Mouse (Mus musculus) embryonic facial prominence, embryonic 14.5 days (tissue): ENCODE data around the gene Nthl1. TPM values are rescaled to one million over a fixed set of nuclear protein-coding genes. Genes with fewer than 3 reads are reported as not detected.

Source experiments
- ATAC-seq: fragments of 200-750 bp; cut with Nextera tagmentation; 2 replicates; pipeline ENCODE4 v1.8.0; 2017; ENCODE audit warnings: low read depth, moderate number of reproducible peaks, moderate TSS enrichment
- DNase-seq: peaks from one replicate; pipeline ENCODE4 v3.0.0-alpha.2; 2015; ENCODE audit warnings: low spot score
- H3K27ac ChIP-seq: fragments of 300-500 bp; sonication (generic); replicated peaks from 2 replicates; pipeline ENCODE4 v1.5.1; 2014; ENCODE audit warnings: low read depth, mild to moderate bottlenecking, low read length, moderate library complexity
- H3K27me3 ChIP-seq: fragments of 300-500 bp; sonication (generic); replicated peaks from 2 replicates; pipeline ENCODE4 v1.6.1; 2014; ENCODE audit warnings: low read length; ENCODE audit not compliant: control insufficient read depth, insufficient read depth
- H3K36me3 ChIP-seq: fragments of 300-500 bp; sonication (generic); 2 replicates; pipeline ENCODE4 v1.6.1; 2014; ENCODE audit warnings: low read length, mixed read lengths; ENCODE audit not compliant: control insufficient read depth, insufficient read depth
- H3K4me1 ChIP-seq: fragments of 300-500 bp; sonication (generic); 2 replicates; pipeline ENCODE4 v1.6.1; 2014; ENCODE audit warnings: antibody characterized with exemption, low read length; ENCODE audit not compliant: control insufficient read depth, insufficient read depth
- H3K4me2 ChIP-seq: fragments of 300-500 bp; sonication (generic); 2 replicates; pipeline ENCODE4 v1.6.1; 2014; ENCODE audit warnings: low read depth, mild to moderate bottlenecking, low read length, moderate library complexity, mixed read lengths
- H3K4me3 ChIP-seq: fragments of 300-500 bp; sonication (generic); 2 replicates; pipeline ENCODE4 v1.5.1; 2014; ENCODE audit warnings: low read depth, mild to moderate bottlenecking, low read length
- H3K9ac ChIP-seq: fragments of 300-500 bp; sonication (generic); 2 replicates; pipeline ENCODE4 v1.6.1; 2014; ENCODE audit warnings: low read depth, mild to moderate bottlenecking, low read length, moderate library complexity, mixed read lengths
- H3K9me3 ChIP-seq: fragments of 300-500 bp; sonication (generic); 2 replicates; pipeline ENCODE4 v1.6.1; 2016; ENCODE audit warnings: low read length; ENCODE audit not compliant: control insufficient read depth
- WGBS: fragments of 180-500 bp; shearing (Covaris S2); extraction: QIAGEN DNeasy Blood & Tissue Kit; methylation state at CpG from one replicate; pipeline ENCODE4 v1.1.7; 2014; 5-methylcytosine and 5-hydroxymethylcytosine counted together
- polyA plus RNA-seq: library from polyadenylated mRNA; unstranded; fragments of >200 nt; fragmentation: Nextera tagmentation; extraction: Ambion mirVana; gene quantifications from 2 replicates; pipeline ENCODE4 v1.2.1, GENCODE M21; 2014

Gene Nthl1
- polyA plus RNA-seq = 16.8 and 19.1 TPM in 2 replicates

GRCm38 (mm10) chr17:24632167-24632812 is at the start of gene Nthl1, which contains the start of gene Tsc2:
Gene Nthl1, plus strand, starts transcription at chr17:24632680.
Gene Tsc2, minus strand, starts transcription at chr17:24632630.
- Histone ChIP-seq H3K36me3 (peaks cover 33% of the 10 kb centered on the region), H3K9ac (peak within 1 kb of the TSS; percentile 71), H3K27me3 (no peaks in the 10 kb centered on the region), H3K27ac (peak within 1 kb of the TSS; percentile 85), H3K9me3 (no peaks in the 10 kb centered on the region), H3K4me3 (peak within 1 kb of the TSS; percentile 58), H3K4me2 (peak within 1 kb of the TSS; percentile 81), H3K4me1 (peaks cover 12% of the 10 kb centered on the region)
- peak; percentile 96 for DNase-seq
- WGBS = 2% methylated on average over 50 of the region's 51 CpGs
- peak; percentile 94 for ATAC-seq

GRCm38 (mm10) chr17:24583599-24584460 is 48.6 kb upstream of the Nthl1 start:
- DNase-seq (no peak), ATAC-seq (no peak)
- Histone ChIP-seq H3K4me2 (no peak overlapping the region), H3K4me1 (no peaks in the 10 kb centered on the region), H3K36me3 (peaks cover 88% of the 10 kb centered on the region), H3K9ac (no peak overlapping the region), H3K27ac (no peak overlapping the region), H3K27me3 (no peaks in the 10 kb centered on the region), H3K9me3 (no peaks in the 10 kb centered on the region), H3K4me3 (no peak overlapping the region)
- WGBS = 59% methylated on average over 5 of the region's 5 CpGs

- Histone ChIP-seq H3K9me3 (no peaks in the 10 kb centered on the region), H3K4me3 (no peak overlapping the region), H3K4me2 (no peak overlapping the region), H3K27me3 (no peaks in the 10 kb centered on the region), H3K9ac (no peak overlapping the region), H3K36me3 (peaks cover 86% of the 10 kb centered on the region), H3K27ac (no peak overlapping the region), H3K4me1 (no peaks in the 10 kb centered on the region)
- ATAC-seq (no peak), DNase-seq (no peak)
- 73% methylated on average over 3 of the region's 3 CpGs for WGBS
Observed at GRCm38 (mm10) chr17:24584520-24584919, 48.0 kb upstream of the Nthl1 start.

GRCm38 (mm10) chr17:24586532-24586931 is 45.9 kb upstream of the Nthl1 start:
- H3K4me2 ChIP-seq = no peak overlapping the region
- H3K4me1 ChIP-seq = no peaks in the 10 kb centered on the region
- 90% methylated on average over 4 of the region's 4 CpGs for WGBS
- H3K27me3 ChIP-seq = no peaks in the 10 kb centered on the region
- H3K9me3 ChIP-seq = no peaks in the 10 kb centered on the region
- DNase-seq (no peak), ATAC-seq (no peak)
- H3K36me3 ChIP-seq = peaks cover 84% of the 10 kb centered on the region
- no peak overlapping the region for H3K27ac ChIP-seq
- H3K9ac ChIP-seq = no peak overlapping the region
- no peak overlapping the region for H3K4me3 ChIP-seq

- Histone ChIP-seq H3K36me3 (peaks cover 92% of the 10 kb centered on the region), H3K27me3 (no peaks in the 10 kb centered on the region), H3K9me3 (no peaks in the 10 kb centered on the region), H3K9ac (no peak overlapping the region), H3K4me1 (no peaks in the 10 kb centered on the region), H3K4me2 (no peak overlapping the region), H3K27ac (no peak overlapping the region), H3K4me3 (no peak overlapping the region)
- DNase-seq = no peak
- no peak for ATAC-seq
- 81% methylated on average over 3 of the region's 3 CpGs for WGBS
Observed at GRCm38 (mm10) chr17:24590943-24591342, 41.5 kb upstream of the Nthl1 start.

GRCm38 (mm10) chr17:24591695-24592094 is 40.8 kb upstream of the Nthl1 start:
- Histone ChIP-seq H3K4me1 (no peaks in the 10 kb centered on the region), H3K36me3 (peaks cover 92% of the 10 kb centered on the region), H3K9ac (no peak overlapping the region), H3K27ac (no peak overlapping the region), H3K4me3 (no peak overlapping the region), H3K27me3 (no peaks in the 10 kb centered on the region), H3K4me2 (no peak overlapping the region), H3K9me3 (no peaks in the 10 kb centered on the region)
- WGBS = 94% methylated on average over 5 of the region's 5 CpGs
- ATAC-seq (no peak), DNase-seq (no peak)

GRCm38 (mm10) chr17:24593248-24593647 is 39.2 kb upstream of the Nthl1 start:
- DNase-seq (no peak), ATAC-seq (no peak)
- peaks cover 93% of the 10 kb centered on the region for H3K36me3 ChIP-seq
- H3K4me3 ChIP-seq = no peak overlapping the region
- WGBS = 94% methylated on average over 5 of the region's 5 CpGs
- H3K9me3 ChIP-seq = no peaks in the 10 kb centered on the region
- no peaks in the 10 kb centered on the region for H3K27me3 ChIP-seq
- no peak overlapping the region for H3K27ac ChIP-seq
- H3K4me2 ChIP-seq = no peak overlapping the region
- no peaks in the 10 kb centered on the region for H3K4me1 ChIP-seq
- no peak overlapping the region for H3K9ac ChIP-seq

- no peak for ATAC-seq
- Histone ChIP-seq H3K9ac (no peak overlapping the region; the same call in 1 of the 2 replicates), H3K4me1 (no peaks in the 10 kb centered on the region), H3K27me3 (no peaks in the 10 kb centered on the region), H3K4me3 (no peak overlapping the region), H3K27ac (no peak overlapping the region), H3K4me2 (no peak overlapping the region), H3K9me3 (no peaks in the 10 kb centered on the region), H3K36me3 (peaks cover 97% of the 10 kb centered on the region)
- WGBS = 91% methylated on average over 24 of the region's 26 CpGs
- no peak for DNase-seq
Observed at GRCm38 (mm10) chr17:24593992-24594890, 38.2 kb upstream of the Nthl1 start.
